Mouse (Mus musculus): ENCODE results near the gene Muc4.

GRCm38 (mm10) chr16:32814539-32814938 lies 78.9 kb downstream of the Muc4 start:
- no peak for TF ChIP-seq CTCF (conservative IDR thresholded peaks at IDR 0.05; ENCODE audit: low read length)
- TF ChIP-seq NANOG (IDR thresholded peaks at IDR 0.05; ENCODE audit: borderline replicate concordance, low read length) = no peak
- no peak for TF ChIP-seq POU5F1 (IDR thresholded peaks at IDR 0.05; ENCODE audit: borderline replicate concordance, low read length)

Measured in E14TG2a.4 (cell line).